Mouse (Mus musculus): ENCODE measurements around the gene Flot2. TPM values are rescaled to one million over a fixed set of nuclear protein-coding genes. Genes with fewer than 3 reads are reported as not detected.

The Flot2 gene
- 74.4 and 110 TPM in 2 replicates for polyA plus RNA-seq (2012; ENCODE audit: insufficient read depth, insufficient read length, missing spikeins)

GRCm38 (mm10) chr11:78037831-78038752 is at the start of gene Flot2:
Gene Flot2 (plus strand): TSS chr11:78037931.
- peak within 1 kb of the TSS; percentile 57 for H3K27ac ChIP-seq (replicated peaks; ENCODE audit: low read depth, low read length)
- no peaks in the 10 kb centered on the region for H3K4me1 ChIP-seq (ENCODE audit: control insufficient read depth, insufficient read depth, insufficient read length, low read length)
- H3K4me3 ChIP-seq (ENCODE audit: insufficient read depth, low read depth, low read length) = peak within 1 kb of the TSS; percentile 95

- no peaks in the 10 kb centered on the region; the same call in 1 of the 2 replicates for H3K4me1 ChIP-seq (ENCODE audit: control insufficient read depth, insufficient read depth, insufficient read length, low read length)
- H3K4me3 ChIP-seq (ENCODE audit: insufficient read depth, low read depth, low read length) = no peak overlapping the region
- no peak overlapping the region for H3K27ac ChIP-seq (replicated peaks; ENCODE audit: low read depth, low read length)
Measured at GRCm38 (mm10) chr11:77989071-77989690, 48.5 kb upstream of the Flot2 start.

- Histone ChIP-seq H3K4me1 (ENCODE audit: control insufficient read depth, insufficient read depth, insufficient read length, low read length) (no peaks in the 10 kb centered on the region), H3K4me3 (ENCODE audit: insufficient read depth, low read depth, low read length) (no peak overlapping the region), H3K27ac (replicated peaks; ENCODE audit: low read depth, low read length) (no peak overlapping the region)
Measured at GRCm38 (mm10) chr11:77995556-77995955, 42.2 kb upstream of the Flot2 start.

- Histone ChIP-seq H3K27ac (replicated peaks; ENCODE audit: low read depth, low read length) (no peak overlapping the region), H3K4me1 (ENCODE audit: control insufficient read depth, insufficient read depth, insufficient read length, low read length) (no peaks in the 10 kb centered on the region), H3K4me3 (ENCODE audit: insufficient read depth, low read depth, low read length) (no peak overlapping the region)
Measured at GRCm38 (mm10) chr11:78006446-78006845, 31.3 kb upstream of the Flot2 start.

- Histone ChIP-seq H3K4me1 (ENCODE audit: control insufficient read depth, insufficient read depth, insufficient read length, low read length) (no peaks in the 10 kb centered on the region), H3K27ac (replicated peaks; ENCODE audit: low read depth, low read length) (no peak overlapping the region), H3K4me3 (ENCODE audit: insufficient read depth, low read depth, low read length) (no peak overlapping the region)
Measured at GRCm38 (mm10) chr11:78019676-78020075, 18.1 kb upstream of the Flot2 start.

- no peaks in the 10 kb centered on the region for H3K4me1 ChIP-seq (ENCODE audit: control insufficient read depth, insufficient read depth, insufficient read length, low read length)
Measured at GRCm38 (mm10) chr11:78023607-78024006, 14.1 kb upstream of the Flot2 start.

GRCm38 (mm10) chr11:78029240-78029639 is 8.5 kb upstream of the Flot2 start:
- Histone ChIP-seq H3K4me3 (ENCODE audit: insufficient read depth, low read depth, low read length) (no peak overlapping the region), H3K27ac (replicated peaks; ENCODE audit: low read depth, low read length) (no peak overlapping the region), H3K4me1 (ENCODE audit: control insufficient read depth, insufficient read depth, insufficient read length, low read length) (peaks cover 10% of the 10 kb centered on the region; the same call in 1 of the 2 replicates)

More at GRCm38 (mm10) chr11:78023607-78024006, 14.1 kb upstream of the Flot2 start:
- Histone ChIP-seq H3K27ac (replicated peaks; ENCODE audit: low read depth, low read length) (no peak overlapping the region), H3K4me3 (ENCODE audit: insufficient read depth, low read depth, low read length) (no peak overlapping the region)

- no peak overlapping the region for H3K27ac ChIP-seq (replicated peaks; ENCODE audit: low read depth, low read length)
- H3K4me3 ChIP-seq (ENCODE audit: insufficient read depth, low read depth, low read length) = no peak overlapping the region
Measured at GRCm38 (mm10) chr11:78030600-78030999, 7.1 kb upstream of the Flot2 start.

GRCm38 (mm10) chr11:78031389-78031788 is 6.3 kb upstream of the Flot2 start:
- H3K4me1 ChIP-seq (ENCODE audit: control insufficient read depth, insufficient read depth, insufficient read length, low read length) = peaks cover 10% of the 10 kb centered on the region; the same call in 1 of the 2 replicates
- H3K4me3 ChIP-seq (ENCODE audit: insufficient read depth, low read depth, low read length) = no peak overlapping the region; the same call in 1 of the 2 replicates
- H3K27ac ChIP-seq (replicated peaks; ENCODE audit: low read depth, low read length) = no peak overlapping the region

More at GRCm38 (mm10) chr11:78030600-78030999, 7.1 kb upstream of the Flot2 start:
- H3K4me1 ChIP-seq (ENCODE audit: control insufficient read depth, insufficient read depth, insufficient read length, low read length) = peaks cover 10% of the 10 kb centered on the region; the same call in 1 of the 2 replicates

GRCm38 (mm10) chr11:78031947-78032808 is 5.6 kb upstream of the Flot2 start, which contains the start of gene Dhrs13:
Gene Dhrs13 (plus strand): TSS chr11:78032280.
- H3K4me3 ChIP-seq (ENCODE audit: insufficient read depth, low read depth, low read length) = peak within 1 kb of the TSS; percentile 63
- no peak within 1 kb of the TSS for H3K27ac ChIP-seq (replicated peaks; ENCODE audit: low read depth, low read length)
- H3K4me1 ChIP-seq (ENCODE audit: control insufficient read depth, insufficient read depth, insufficient read length, low read length) = peaks cover 10% of the 10 kb centered on the region; the same call in 1 of the 2 replicates

GRCm38 (mm10) chr11:78032809-78033195 is 4.9 kb upstream of the Flot2 start:
- Histone ChIP-seq H3K4me3 (ENCODE audit: insufficient read depth, low read depth, low read length) (peak overlapping the region; percentile 63), H3K4me1 (ENCODE audit: control insufficient read depth, insufficient read depth, insufficient read length, low read length) (peaks cover 10% of the 10 kb centered on the region; the same call in 1 of the 2 replicates), H3K27ac (replicated peaks; ENCODE audit: low read depth, low read length) (no peak overlapping the region)

GRCm38 (mm10) chr11:78033931-78034617 is 3.7 kb upstream of the Flot2 start:
- H3K4me1 ChIP-seq (ENCODE audit: control insufficient read depth, insufficient read depth, insufficient read length, low read length) = peaks cover 10% of the 10 kb centered on the region; the same call in 1 of the 2 replicates
- H3K4me3 ChIP-seq (ENCODE audit: insufficient read depth, low read depth, low read length) = no peak overlapping the region
- H3K27ac ChIP-seq (replicated peaks; ENCODE audit: low read depth, low read length) = no peak overlapping the region

GRCm38 (mm10) chr11:78036791-78037190 is 940 bp upstream of the Flot2 start:
- Histone ChIP-seq H3K4me1 (ENCODE audit: control insufficient read depth, insufficient read depth, insufficient read length, low read length) (0 out of 2 replicates have a peak, but pooled peaks cover 4% of the 10 kb centered on the region), H3K27ac (replicated peaks; ENCODE audit: low read depth, low read length) (no peak overlapping the region), H3K4me3 (ENCODE audit: insufficient read depth, low read depth, low read length) (no peak overlapping the region)

GRCm38 (mm10) chr11:78040878-78041277 is 3.1 kb downstream of the Flot2 start:
- Histone ChIP-seq H3K4me1 (ENCODE audit: control insufficient read depth, insufficient read depth, insufficient read length, low read length) (peaks cover 3% of the 10 kb centered on the region), H3K27ac (replicated peaks; ENCODE audit: low read depth, low read length) (no peak overlapping the region), H3K4me3 (ENCODE audit: insufficient read depth, low read depth, low read length) (no peak overlapping the region)

Measured in brown adipose tissue, adult 24 weeks (tissue).